Mouse (Mus musculus) stomach, postnatal 0 days (tissue): ENCODE data around the gene Gabpb1.

Experiments used
- CTCF ChIP-seq: IDR thresholded peaks from 2 replicates; pipeline ENCODE4 v1.5.1; 2016; ENCODE audit warnings: antibody characterized with exemption, low read depth, mild to moderate bottlenecking, moderate library complexity
- EP300 ChIP-seq: optimal IDR thresholded peaks from 2 replicates; pipeline ENCODE3; 2016; ENCODE audit warnings: antibody characterized with exemption

DNA sequence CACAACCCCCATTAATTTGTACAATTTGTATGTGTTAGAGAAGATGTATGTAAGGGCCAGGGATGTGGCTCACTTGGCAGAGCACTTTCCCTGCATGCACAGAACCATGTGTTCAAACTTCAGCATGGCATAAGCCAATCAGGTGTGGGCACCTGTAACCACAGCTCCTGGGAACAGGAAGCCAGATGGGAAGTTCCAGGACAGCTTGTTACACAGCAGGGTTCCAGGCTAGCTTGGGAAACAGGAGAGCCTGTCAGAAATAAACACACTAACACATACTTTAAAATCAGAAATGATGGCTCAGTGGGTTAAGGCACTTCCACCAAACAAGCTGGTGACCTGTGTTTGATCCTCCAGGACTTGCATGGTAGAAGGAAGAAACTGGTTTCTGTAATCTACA lies 53.0 kb downstream of the Gabpb1 start:
- no peak for TF ChIP-seq EP300
- no peak for TF ChIP-seq CTCF
